Mouse (Mus musculus) MEL (cell line): Measurements from ENCODE around the gene Aqp7. TPM values are rescaled to one million over a fixed set of nuclear protein-coding genes. Genes with fewer than 3 reads are reported as not detected.

Experiments
- DNase-seq: peaks from one replicate; pipeline ENCODE4 v3.0.0; 2011; ENCODE audit warnings: low read depth, low spot score
- H3K27ac ChIP-seq: 2 replicates; pipeline ENCODE4 v1.5.1; 2012; ENCODE audit warnings: low read depth, mild to moderate bottlenecking, control low read depth, low read length, moderate library complexity; ENCODE audit not compliant: control insufficient read depth
- H3K27me3 ChIP-seq, 2 experiments: fragments of 150-350 bp in 1 of 2; sonication (generic) in 1 of 2; 2 replicates each; pipeline ENCODE4 v1.6.1; 2012; ENCODE audit warnings: low read length in 2 of 2, mild to moderate bottlenecking in 2 of 2, improper control_type of control experiment in 1 of 2, moderate library complexity in 1 of 2; ENCODE audit not compliant: insufficient read depth in 2 of 2, control insufficient read depth in 1 of 2
- H3K36me3 ChIP-seq, 2 experiments: 2 replicates each; pipeline ENCODE4 v1.6.1; 2012 to 2014; ENCODE audit warnings: low read length in 2 of 2, improper control_type of control experiment in 1 of 2, inconsistent platforms in 1 of 2, mild to moderate bottlenecking in 1 of 2; ENCODE audit not compliant: insufficient read depth in 2 of 2, control insufficient read depth in 1 of 2
- H3K4me1 ChIP-seq, 2 experiments: fragments of 150-350 bp in 1 of 2; sonication (generic) in 1 of 2; 2 replicates each; pipeline ENCODE4 v1.6.1; 2012; ENCODE audit warnings: low read length in 2 of 2, improper control_type of control experiment in 1 of 2, mild to moderate bottlenecking in 1 of 2; ENCODE audit not compliant: insufficient read depth in 2 of 2, control insufficient read depth in 1 of 2
- H3K4me3 ChIP-seq, 2 experiments: fragments of 150-350 bp in 1 of 2; sonication (generic) in 1 of 2; 2 replicates each; pipeline ENCODE4 v1.5.1; 2012; ENCODE audit warnings: low read depth in 2 of 2, low read length in 2 of 2, mild to moderate bottlenecking in 2 of 2, moderate library complexity in 2 of 2, control low read depth in 1 of 2, improper control_type of control experiment in 1 of 2; ENCODE audit not compliant: control insufficient read depth in 1 of 2, insufficient read depth in 1 of 2
- H3K79me2 ChIP-seq: 2 replicates; pipeline ENCODE4 v1.6.1; 2012; ENCODE audit warnings: mild to moderate bottlenecking, low read length, moderate library complexity; ENCODE audit not compliant: control insufficient read depth, poor library complexity, insufficient read depth
- H3K9ac ChIP-seq: 2 replicates; pipeline ENCODE4 v1.6.1; 2012; ENCODE audit warnings: low read depth, mild to moderate bottlenecking, control low read depth, low read length, moderate library complexity; ENCODE audit not compliant: control insufficient read depth, poor library complexity, severe bottlenecking
- H3K9me3 ChIP-seq: fragments of 150-350 bp; sonication (generic); replicated peaks from 2 replicates; pipeline ENCODE4 v1.6.1; 2012; ENCODE audit warnings: mild to moderate bottlenecking, low read length, improper control_type of control experiment, moderate library complexity; ENCODE audit not compliant: insufficient read depth
- CHD2 ChIP-seq: IDR thresholded peaks from 2 replicates; pipeline ENCODE4 v1.6.1; 2011; ENCODE audit warnings: low read length, improper control_type of control experiment
- CTCF ChIP-seq, 3 experiments: IDR thresholded peaks in 2 of 3; conservative IDR thresholded peaks in 1 of 3; 2 replicates each; pipeline ENCODE4 v1.5.1; 2011 to 2012; ENCODE audit warnings: low read length in 3 of 3, low read depth in 2 of 3, mild to moderate bottlenecking in 2 of 3, improper control_type of control experiment in 1 of 3, inconsistent platforms in 1 of 3, mixed read lengths in 1 of 3, moderate library complexity in 1 of 3; ENCODE audit not compliant: control insufficient read depth in 1 of 3, insufficient read depth in 1 of 3, poor library complexity in 1 of 3, severe bottlenecking in 1 of 3
- EP300 ChIP-seq, 2 experiments: IDR thresholded peaks; 2 replicates each; pipeline ENCODE4 v1.6.1; 2011; ENCODE audit warnings: improper control_type of control experiment in 2 of 2, low read length in 2 of 2, low read depth in 1 of 2, mild to moderate bottlenecking in 1 of 2
- ETS1 ChIP-seq: IDR thresholded peaks from 2 replicates; pipeline ENCODE4 v1.6.1; 2012; ENCODE audit warnings: low read depth, mild to moderate bottlenecking, inconsistent platforms, low read length, improper control_type of control experiment, moderate library complexity
- GATA1 ChIP-seq: IDR thresholded peaks from 2 replicates; pipeline ENCODE4 v1.6.1; 2011; ENCODE audit warnings: low read depth, low read length, improper control_type of control experiment
- JUND ChIP-seq: IDR thresholded peaks from 2 replicates; pipeline ENCODE4 v1.6.1; 2011; ENCODE audit warnings: low read depth, mild to moderate bottlenecking, improper control_type of control experiment, low read length
- MAZ ChIP-seq: IDR thresholded peaks from 2 replicates; pipeline ENCODE4 v1.6.1; 2012; ENCODE audit warnings: low read depth, mild to moderate bottlenecking, inconsistent platforms, low read length, improper control_type of control experiment
- MEF2A ChIP-seq: IDR thresholded peaks from 2 replicates; pipeline ENCODE4 v1.6.1; 2014; ENCODE audit warnings: low read depth, mild to moderate bottlenecking, inconsistent platforms, low read length, improper control_type of control experiment; ENCODE audit not compliant: poor library complexity, insufficient replicate concordance, severe bottlenecking; ENCODE audit errors: extremely low read depth
- MXI1 ChIP-seq: IDR thresholded peaks from 2 replicates; pipeline ENCODE4 v1.6.1; 2011; ENCODE audit warnings: mild to moderate bottlenecking, low read depth, low read length, improper control_type of control experiment
- MYB ChIP-seq: IDR thresholded peaks from 2 replicates; pipeline ENCODE4 v1.6.1; 2011; ENCODE audit warnings: mild to moderate bottlenecking, low read depth, low read length, improper control_type of control experiment
- NELFE ChIP-seq: IDR thresholded peaks from 2 replicates; pipeline ENCODE4 v1.6.1; 2011; ENCODE audit warnings: low read depth, low read length, improper control_type of control experiment
- NRF1 ChIP-seq: IDR thresholded peaks from 2 replicates; pipeline ENCODE4 v1.6.1; 2014; ENCODE audit warnings: low read depth, mild to moderate bottlenecking, inconsistent platforms, low read length, improper control_type of control experiment, moderate library complexity; ENCODE audit not compliant: poor library complexity, insufficient read depth, severe bottlenecking
- POLR2AphosphoS2 ChIP-seq: IDR thresholded peaks from 2 replicates; pipeline ENCODE4 v1.6.1; 2011; ENCODE audit warnings: low read length, improper control_type of control experiment
- POLR2AphosphoS5 ChIP-seq: IDR thresholded peaks from 2 replicates; pipeline ENCODE4 v1.6.1; 2012; ENCODE audit warnings: low read depth, borderline replicate concordance, mild to moderate bottlenecking, inconsistent platforms, low read length, moderate library complexity, mixed read lengths
- RCOR1 ChIP-seq: IDR thresholded peaks from 2 replicates; pipeline ENCODE4 v1.6.1; 2012; ENCODE audit warnings: low read depth, mild to moderate bottlenecking, inconsistent platforms, low read length, improper control_type of control experiment
- SIN3A ChIP-seq: IDR thresholded peaks from 2 replicates; pipeline ENCODE4 v1.6.1; 2012; ENCODE audit warnings: low read length, improper control_type of control experiment, inconsistent platforms
- TAL1 ChIP-seq: IDR thresholded peaks from 2 replicates; pipeline ENCODE4 v1.6.1; 2012; ENCODE audit warnings: mild to moderate bottlenecking, inconsistent platforms, low read length, moderate library complexity, mixed read lengths
- TBP ChIP-seq: IDR thresholded peaks from 2 replicates; pipeline ENCODE4 v1.8.0; 2011; ENCODE audit warnings: low read depth, low read length, improper control_type of control experiment
- USF1 ChIP-seq: IDR thresholded peaks from 2 replicates; pipeline ENCODE4 v1.6.1; 2014; ENCODE audit warnings: low read depth, mild to moderate bottlenecking, inconsistent platforms, low read length, improper control_type of control experiment, moderate library complexity
- USF2 ChIP-seq, 2 experiments: IDR thresholded peaks; 2 replicates each; pipeline ENCODE4 v1.6.1; 2011 to 2012; ENCODE audit warnings: improper control_type of control experiment in 2 of 2, low read length in 2 of 2, borderline replicate concordance in 1 of 2, inconsistent platforms in 1 of 2, low read depth in 1 of 2, mild to moderate bottlenecking in 1 of 2; ENCODE audit not compliant: insufficient read depth in 1 of 2
- ZC3H11A ChIP-seq: IDR thresholded peaks from 2 replicates; pipeline ENCODE4 v1.6.1; 2012; ENCODE audit warnings: low read depth, mild to moderate bottlenecking, inconsistent platforms, low read length, improper control_type of control experiment
- ZKSCAN1 ChIP-seq: IDR thresholded peaks from 2 replicates; pipeline ENCODE4 v1.6.1; 2012; ENCODE audit warnings: low read depth, mild to moderate bottlenecking, inconsistent platforms, low read length, improper control_type of control experiment, moderate library complexity
- ZMIZ1 ChIP-seq: IDR thresholded peaks from 2 replicates; pipeline ENCODE4 v1.6.1; 2012; ENCODE audit warnings: low read depth, mild to moderate bottlenecking, inconsistent platforms, low read length, improper control_type of control experiment, moderate library complexity
- ZNF384 ChIP-seq: IDR thresholded peaks from 2 replicates; pipeline ENCODE4 v1.6.1; 2012; ENCODE audit warnings: low read depth, mild to moderate bottlenecking, inconsistent platforms, low read length, improper control_type of control experiment
- polyA plus RNA-seq, 2 experiments: library from polyadenylated mRNA; stranded (reverse) in 1 of 2; unstranded in 1 of 2; fragments of >175 nt in 1 of 2; fragments of >200 nt in 1 of 2; gene quantifications; 2 replicates each; pipeline versions ENCODE4 v1.2.1 to v1.2.4; 2012; ENCODE audit warnings: low replicate concordance in 2 of 2, low read depth in 1 of 2; ENCODE audit not compliant: insufficient read length in 2 of 2, insufficient read depth in 1 of 2, missing spikeins in 1 of 2
- total RNA-seq: library from RNA; depleted of rRNA; stranded (reverse); fragments of 300-350 nt; gene quantifications from 2 replicates; pipeline ENCODE4 v1.2.3, GENCODE M21; 2012

The Aqp7 gene
- total and polyA plus RNA-seq, 3 experiments: 0.06 TPM; not detected in 2

DNA sequence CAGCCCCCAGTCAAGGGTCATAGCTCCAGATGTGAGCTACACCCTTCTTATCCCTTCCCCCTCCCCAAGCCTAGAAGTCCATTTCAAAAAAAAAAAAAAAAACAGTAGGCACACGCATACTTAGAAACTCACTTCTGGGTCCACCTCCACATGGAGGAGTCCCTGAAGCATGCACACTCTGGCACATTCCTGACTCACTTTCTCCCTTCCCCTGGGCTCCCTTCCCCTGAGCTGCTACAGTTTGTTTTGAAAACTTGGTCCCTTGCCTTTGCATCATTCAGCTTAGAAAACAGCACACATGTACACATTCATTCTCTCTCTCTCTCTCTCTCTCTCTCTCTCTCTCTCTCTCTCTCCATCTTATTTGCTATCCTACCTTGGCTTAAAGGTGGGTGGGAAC lies 45.0 kb upstream of the Aqp7 start:
- H3K9me3 ChIP-seq: no peaks in the 10 kb centered on the region
- no peaks in the 10 kb centered on the region for H3K27me3 ChIP-seq
- H3K4me1 ChIP-seq: peaks cover 10 to 32% of the 10 kb centered on the region in 2 experiments
- H3K4me3 ChIP-seq: no peak overlapping the region
- peaks cover 0 to 17% of the 10 kb centered on the region in 2 experiments; a peak in 2 of 4 replicates for H3K36me3 ChIP-seq
- no peaks in the 10 kb centered on the region for H3K79me2 ChIP-seq
- H3K27ac ChIP-seq: no peak overlapping the region
- no peak for DNase-seq
- no peak overlapping the region for H3K9ac ChIP-seq
- TF ChIP-seq MAZ: no peak
- no peak for TF ChIP-seq ZMIZ1
- TF ChIP-seq NRF1: no peak
- TF ChIP-seq EP300 (IDR thresholded peaks at IDR 0.05; ENCODE audit: low read depth in 1 of 2, low read length in 2 of 2): no peak
- TF ChIP-seq ZNF384: 0 out of 2 replicates have a peak, but pooled peaks have one; percentile 7
- TF ChIP-seq MEF2A: no peak
- no peak for TF ChIP-seq USF1
- TF ChIP-seq RCOR1: no peak

DNA sequence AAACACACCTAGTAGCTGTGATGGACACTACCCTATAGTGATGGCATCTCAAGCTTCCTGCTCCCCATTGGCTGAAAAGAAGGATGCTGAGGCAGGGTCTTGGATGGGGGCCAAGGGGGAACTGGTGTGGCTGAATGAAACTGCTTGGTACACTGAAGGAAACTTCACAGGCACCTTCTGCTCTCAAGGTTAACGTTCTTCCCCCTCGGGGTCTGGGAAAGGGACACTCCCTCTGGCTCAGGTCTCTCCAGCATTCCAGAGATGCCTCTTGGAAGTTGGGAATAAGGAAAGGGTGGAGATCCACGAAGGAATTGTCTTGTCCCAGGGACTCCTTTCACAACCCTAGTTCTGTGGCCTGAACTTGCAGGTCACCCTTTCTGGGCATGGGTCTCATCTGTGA lies 43.5 kb upstream of the Aqp7 start:
- Histone ChIP-seq H3K9me3 (no peaks in the 10 kb centered on the region), H3K79me2 (no peaks in the 10 kb centered on the region), H3K36me3 (peaks cover 0 to 23% of the 10 kb centered on the region in 2 experiments; a peak in 2 of 4 replicates), H3K4me3 (no peak overlapping the region), H3K9ac (no peak overlapping the region), H3K27ac (no peak overlapping the region), H3K4me1 (peaks cover 18 to 37% of the 10 kb centered on the region in 2 experiments), H3K27me3 (no peaks in the 10 kb centered on the region)
- TF ChIP-seq RCOR1 (no peak), CHD2 (no peak), ZC3H11A (no peak), SIN3A (no peak), POLR2AphosphoS2 (no peak), TBP (no peak), POLR2AphosphoS5 (no peak), TAL1 (no peak), MXI1 (no peak), JUND (no peak), MYB (no peak), CTCF (IDR thresholded peaks at IDR 0.05 in 2 of 3, conservative IDR thresholded peaks at IDR 0.05 in 1 of 3; ENCODE audit: control insufficient read depth in 1 of 3, insufficient read depth in 1 of 3, low read depth in 2 of 3, low read length in 3 of 3, poor library complexity in 1 of 3, severe bottlenecking in 1 of 3) (no peak), ZKSCAN1 (no peak), NELFE (no peak), ETS1 (no peak), USF2 (IDR thresholded peaks at IDR 0.05; ENCODE audit: borderline replicate concordance in 1 of 2, insufficient read depth in 1 of 2, low read depth in 1 of 2, low read length in 2 of 2) (no peak), GATA1 (no peak)
- peak; percentile 25 for DNase-seq
